Mouse (Mus musculus): ENCODE measurements around the gene Scai. TPM values are rescaled to one million over a fixed set of nuclear protein-coding genes. Genes with fewer than 3 reads are reported as not detected.

The Scai gene
- 18.5 TPM for polyA plus RNA-seq (2014; fragmentation: Illumina TruSeq; extraction: RNeasy Lipid Tissue Mini Kit (QIAGEN cat#74804); ENCODE audit: low read depth, low replicate concordance)

GRCm38 (mm10) chr2:39190561-39191056 lies at the start of gene Scai:
Scai (minus strand) TSS chr2:39190734.

GRCm38 (mm10) chr2:39226019-39226640 lies 35.6 kb upstream of the Scai start, which contains the start of gene Ppp6c:
Ppp6c (minus strand) TSS chr2:39226451.

DNA sequence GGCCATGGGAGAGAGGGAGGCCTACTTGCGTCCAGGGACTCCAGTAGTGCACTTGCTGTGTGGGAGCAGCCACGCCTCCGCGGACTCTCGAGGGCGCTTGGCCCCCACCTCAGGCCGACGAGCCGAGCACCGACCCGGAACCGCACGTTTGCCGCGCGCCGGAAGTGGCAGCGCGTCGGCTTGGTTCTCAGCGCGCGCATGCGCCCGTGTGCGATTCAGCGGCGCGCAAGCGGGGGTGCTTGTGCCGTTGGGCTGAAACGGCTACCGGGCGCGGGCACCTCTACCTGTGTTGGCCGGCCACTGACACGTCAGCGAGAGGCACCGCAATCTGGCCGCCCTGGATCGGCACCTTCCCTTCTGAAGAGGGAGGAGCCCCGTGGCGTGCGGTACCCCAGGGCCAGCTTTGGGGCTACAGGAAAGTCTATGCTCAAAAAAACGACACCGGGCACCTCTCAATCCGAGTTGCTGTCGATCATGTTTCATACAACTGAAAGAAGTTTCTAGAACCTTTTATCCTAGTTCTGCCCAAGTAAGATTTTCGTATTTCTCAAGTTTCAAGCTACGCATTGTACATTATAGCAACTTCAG lies 125.0 kb downstream of the Scai start, which contains the start of gene Golga1:
Gene Golga1, minus strand, starts transcription at position 142 of the 588 bp plus-strand sequence.

Other genes with a start within 250 kb of the Scai start
- gene Wdr38, start 193.3 kb downstream of the Scai start, polyA plus RNA-seq (2014; fragmentation: Illumina TruSeq; extraction: RNeasy Lipid Tissue Mini Kit (QIAGEN cat#74804); ENCODE audit: low read depth, low replicate concordance), result 0.20 TPM
- 196 TPM for gene Arpc5l, start 185.4 kb downstream of the Scai start, polyA plus RNA-seq (2014; fragmentation: Illumina TruSeq; extraction: RNeasy Lipid Tissue Mini Kit (QIAGEN cat#74804); ENCODE audit: low read depth, low replicate concordance)
- 44.2 TPM for gene Rpl35, start 185.1 kb downstream of the Scai start, polyA plus RNA-seq (2014; fragmentation: Illumina TruSeq; extraction: RNeasy Lipid Tissue Mini Kit (QIAGEN cat#74804); ENCODE audit: low read depth, low replicate concordance)
- gene Golga1, start 125.2 kb downstream of the Scai start, polyA plus RNA-seq (2014; fragmentation: Illumina TruSeq; extraction: RNeasy Lipid Tissue Mini Kit (QIAGEN cat#74804); ENCODE audit: low read depth, low replicate concordance), result 38.2 TPM
- 165 TPM for gene Ppp6c, start 35.7 kb upstream of the Scai start, polyA plus RNA-seq (2014; fragmentation: Illumina TruSeq; extraction: RNeasy Lipid Tissue Mini Kit (QIAGEN cat#74804); ENCODE audit: low read depth, low replicate concordance)